Mouse (Mus musculus): ENCODE measurements around the gene Wnt11. TPM values are rescaled to one million over a fixed set of nuclear protein-coding genes. Genes with fewer than 3 reads are reported as not detected.

Wnt11 gene
- total and polyA plus RNA-seq, 3 experiments = not detected

DNA sequence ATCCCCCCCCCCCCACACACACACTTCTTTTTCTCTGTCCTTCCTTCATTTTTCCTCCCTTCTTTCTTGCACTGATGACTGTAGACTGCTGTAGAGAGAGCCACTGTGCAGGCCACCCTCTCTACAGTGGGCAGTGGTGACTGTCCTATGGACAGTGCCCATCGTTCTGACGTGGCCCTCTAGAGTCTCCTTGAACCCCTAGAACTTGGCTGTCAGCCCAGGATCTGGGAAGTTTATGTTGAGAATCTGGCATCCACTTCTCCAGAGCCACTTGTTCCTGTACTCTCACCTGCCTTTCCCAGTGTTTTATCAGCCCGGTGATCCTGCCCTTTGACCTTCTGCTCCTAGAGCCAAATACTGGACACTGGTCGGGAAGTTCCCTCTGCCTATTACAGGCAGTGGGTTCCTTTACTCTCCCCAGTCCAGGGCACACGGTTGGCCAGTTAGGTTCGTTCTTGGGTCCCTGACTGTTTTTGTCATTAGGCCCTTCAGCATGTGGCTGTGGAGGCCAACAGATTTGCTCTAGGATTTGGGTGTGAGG, 39.6 kb downstream of the Wnt11 start:
- no peak overlapping the region for H3K4me3 ChIP-seq (ENCODE audit: control insufficient read depth in 1 of 2, insufficient read depth in 1 of 2, low read depth in 2 of 2, low read length in 2 of 2)

DNA sequence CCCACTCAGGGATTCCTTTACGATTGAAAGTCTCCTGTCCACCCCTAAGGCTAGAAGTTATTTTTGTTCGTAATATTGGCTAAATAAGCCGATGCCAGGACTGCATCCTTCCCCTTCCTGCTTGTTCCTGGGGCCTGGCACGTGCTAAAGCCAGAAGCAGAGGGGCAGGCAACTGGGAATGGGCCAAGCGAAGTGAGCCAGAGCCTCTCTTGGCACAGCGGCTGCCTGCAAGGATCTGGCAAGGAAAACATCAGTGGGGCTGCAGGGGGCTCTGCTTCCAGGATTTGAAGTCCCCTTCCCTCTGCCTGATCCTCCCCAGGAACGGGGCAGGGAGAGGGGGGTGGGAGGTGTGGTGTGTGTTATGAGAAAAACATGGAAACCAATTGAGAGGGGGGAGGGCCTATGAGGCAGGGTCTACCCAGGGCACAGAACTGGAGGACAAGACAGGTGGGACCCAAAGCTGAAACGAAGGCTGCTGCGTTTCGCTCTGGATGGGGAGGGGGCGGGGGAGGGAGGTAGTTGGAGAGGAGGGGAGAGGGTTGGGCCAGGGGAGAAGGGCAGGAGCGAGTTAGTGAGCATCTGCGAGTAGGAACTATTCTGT, 40.6 kb downstream of the Wnt11 start:
- Histone ChIP-seq H3K27me3 (ENCODE audit: control insufficient read depth in 1 of 2, insufficient read depth in 2 of 2, low read length in 2 of 2) (no peaks in the 10 kb centered on the region; a peak in 1 of 4 replicates), H3K9ac (ENCODE audit: control insufficient read depth, low read depth, low read length, poor library complexity, severe bottlenecking) (no peak overlapping the region), H3K4me3 (ENCODE audit: control insufficient read depth in 1 of 2, insufficient read depth in 1 of 2, low read depth in 2 of 2, low read length in 2 of 2) (no peak overlapping the region), H3K9me3 (replicated peaks; ENCODE audit: insufficient read depth, low read length) (no peaks in the 10 kb centered on the region), H3K4me1 (ENCODE audit: control insufficient read depth in 1 of 2, insufficient read depth in 2 of 2, low read length in 2 of 2) (no peaks in the 10 kb centered on the region; a peak in 1 of 4 replicates), H3K36me3 (ENCODE audit: control insufficient read depth in 1 of 2, insufficient read depth in 2 of 2, low read length in 2 of 2) (no peaks in the 10 kb centered on the region), H3K79me2 (ENCODE audit: control insufficient read depth, insufficient read depth, low read length, poor library complexity) (no peaks in the 10 kb centered on the region), H3K27ac (ENCODE audit: control insufficient read depth, low read depth, low read length) (no peak overlapping the region)
- DNase-seq (ENCODE audit: low read depth, low spot score) = no peak
- TF ChIP-seq CHD1 (IDR thresholded peaks at IDR 0.05; ENCODE audit: low read depth, low read length) = no peak
- no peak for TF ChIP-seq POLR2AphosphoS5 (IDR thresholded peaks at IDR 0.05; ENCODE audit: borderline replicate concordance, low read depth, low read length)
- TF ChIP-seq MEF2A (IDR thresholded peaks at IDR 0.05; ENCODE audit: extremely low read depth, insufficient replicate concordance, low read depth, low read length, poor library complexity, severe bottlenecking) = no peak
- no peak for TF ChIP-seq UBTF (IDR thresholded peaks at IDR 0.05; ENCODE audit: borderline replicate concordance, insufficient read depth, low read depth, low read length)
- no peak for TF ChIP-seq TAL1 (IDR thresholded peaks at IDR 0.05; ENCODE audit: low read length)
- TF ChIP-seq ZC3H11A (IDR thresholded peaks at IDR 0.05; ENCODE audit: low read depth, low read length) = no peak
- no peak for TF ChIP-seq TCF12 (IDR thresholded peaks at IDR 0.05; ENCODE audit: low read depth, low read length)
- TF ChIP-seq MYC (IDR thresholded peaks at IDR 0.05; ENCODE audit: low read depth, low read length) = no peak
- no peak for TF ChIP-seq TBP (IDR thresholded peaks at IDR 0.05; ENCODE audit: low read depth, low read length)
- no peak for TF ChIP-seq CTCF (IDR thresholded peaks at IDR 0.05 in 2 of 3, conservative IDR thresholded peaks at IDR 0.05 in 1 of 3; ENCODE audit: control insufficient read depth in 1 of 3, insufficient read depth in 1 of 3, low read depth in 2 of 3, low read length in 3 of 3, poor library complexity in 1 of 3, severe bottlenecking in 1 of 3)
- no peak for TF ChIP-seq KAT2A (conservative IDR thresholded peaks at IDR 0.05; ENCODE audit: low read depth, low read length)
- no peak for TF ChIP-seq MAFK (IDR thresholded peaks at IDR 0.05; ENCODE audit: borderline replicate concordance, low read depth, low read length)
- no peak for TF ChIP-seq ELF1 (IDR thresholded peaks at IDR 0.05; ENCODE audit: low read depth, low read length)
- TF ChIP-seq NRF1 (IDR thresholded peaks at IDR 0.05; ENCODE audit: insufficient read depth, low read depth, low read length, poor library complexity, severe bottlenecking) = no peak
- TF ChIP-seq MAX (IDR thresholded peaks at IDR 0.05; ENCODE audit: low read length) = no peak
- no peak for TF ChIP-seq BHLHE40 (IDR thresholded peaks at IDR 0.05; ENCODE audit: borderline replicate concordance, low read depth, low read length)
- TF ChIP-seq CHD2 (IDR thresholded peaks at IDR 0.05; ENCODE audit: low read length) = no peak
- no peak for TF ChIP-seq HCFC1 (IDR thresholded peaks at IDR 0.05; ENCODE audit: low read depth, low read length)
- TF ChIP-seq GABPA (IDR thresholded peaks at IDR 0.05; ENCODE audit: low read depth, low read length) = no peak

More for the DNA sequence above, 39.6 kb downstream of the Wnt11 start:
- TF ChIP-seq RCOR1 (IDR thresholded peaks at IDR 0.05; ENCODE audit: low read depth, low read length) = no peak
- TF ChIP-seq ZMIZ1 (IDR thresholded peaks at IDR 0.05; ENCODE audit: low read depth, low read length) = no peak
- TF ChIP-seq BHLHE40 (IDR thresholded peaks at IDR 0.05; ENCODE audit: borderline replicate concordance, low read depth, low read length) = no peak
- TF ChIP-seq MAX (IDR thresholded peaks at IDR 0.05; ENCODE audit: low read length) = no peak
- TF ChIP-seq UBTF (IDR thresholded peaks at IDR 0.05; ENCODE audit: borderline replicate concordance, insufficient read depth, low read depth, low read length) = no peak
- no peak for TF ChIP-seq MAZ (IDR thresholded peaks at IDR 0.05; ENCODE audit: low read depth, low read length)
- TF ChIP-seq GATA1 (IDR thresholded peaks at IDR 0.05; ENCODE audit: low read depth, low read length) = no peak
- no peak for TF ChIP-seq E2F4 (IDR thresholded peaks at IDR 0.05; ENCODE audit: borderline replicate concordance, low read depth, low read length)
- no peak for TF ChIP-seq ETS1 (IDR thresholded peaks at IDR 0.05; ENCODE audit: low read depth, low read length)
- no peak for TF ChIP-seq CHD2 (IDR thresholded peaks at IDR 0.05; ENCODE audit: low read length)
- no peak for TF ChIP-seq MEF2A (IDR thresholded peaks at IDR 0.05; ENCODE audit: extremely low read depth, insufficient replicate concordance, low read depth, low read length, poor library complexity, severe bottlenecking)
- TF ChIP-seq SMC3 (IDR thresholded peaks at IDR 0.05; ENCODE audit: low read depth, low read length) = no peak
- TF ChIP-seq TAL1 (IDR thresholded peaks at IDR 0.05; ENCODE audit: low read length) = no peak
- no peak for TF ChIP-seq MAFK (IDR thresholded peaks at IDR 0.05; ENCODE audit: borderline replicate concordance, low read depth, low read length)
- TF ChIP-seq EP300 (IDR thresholded peaks at IDR 0.05; ENCODE audit: low read depth in 1 of 2, low read length in 2 of 2) = no peak
- no peak for TF ChIP-seq CHD1 (IDR thresholded peaks at IDR 0.05; ENCODE audit: low read depth, low read length)
- TF ChIP-seq SIN3A (IDR thresholded peaks at IDR 0.05; ENCODE audit: low read length) = no peak
- no peak for TF ChIP-seq MYB (IDR thresholded peaks at IDR 0.05; ENCODE audit: low read depth, low read length)
- no peak for TF ChIP-seq JUND (IDR thresholded peaks at IDR 0.05; ENCODE audit: low read depth, low read length)
- TF ChIP-seq NELFE (IDR thresholded peaks at IDR 0.05; ENCODE audit: low read depth, low read length) = no peak
- Histone ChIP-seq H3K36me3 (ENCODE audit: control insufficient read depth in 1 of 2, insufficient read depth in 2 of 2, low read length in 2 of 2) (no peaks in the 10 kb centered on the region), H3K27ac (ENCODE audit: control insufficient read depth, low read depth, low read length) (no peak overlapping the region), H3K9me3 (replicated peaks; ENCODE audit: insufficient read depth, low read length) (no peaks in the 10 kb centered on the region), H3K4me1 (ENCODE audit: control insufficient read depth in 1 of 2, insufficient read depth in 2 of 2, low read length in 2 of 2) (no peaks in the 10 kb centered on the region; a peak in 1 of 4 replicates), H3K79me2 (ENCODE audit: control insufficient read depth, insufficient read depth, low read length, poor library complexity) (no peaks in the 10 kb centered on the region), H3K27me3 (ENCODE audit: control insufficient read depth in 1 of 2, insufficient read depth in 2 of 2, low read length in 2 of 2) (no peaks in the 10 kb centered on the region; a peak in 1 of 4 replicates), H3K9ac (ENCODE audit: control insufficient read depth, low read depth, low read length, poor library complexity, severe bottlenecking) (no peak overlapping the region)
- no peak for DNase-seq (ENCODE audit: low read depth, low spot score)
